Mouse (Mus musculus) liver, postnatal 0 days (tissue): ENCODE results near the gene Themis2.

Experiments
- CTCF ChIP-seq: sonication (generic); IDR thresholded peaks from 2 replicates; pipeline ENCODE4 v1.5.1; 2016; ENCODE audit warnings: antibody characterized with exemption, low read depth
- EP300 ChIP-seq: IDR thresholded peaks from 2 replicates; pipeline ENCODE4 v1.6.1; 2016; ENCODE audit warnings: antibody characterized with exemption, low read depth, mild to moderate bottlenecking

DNA sequence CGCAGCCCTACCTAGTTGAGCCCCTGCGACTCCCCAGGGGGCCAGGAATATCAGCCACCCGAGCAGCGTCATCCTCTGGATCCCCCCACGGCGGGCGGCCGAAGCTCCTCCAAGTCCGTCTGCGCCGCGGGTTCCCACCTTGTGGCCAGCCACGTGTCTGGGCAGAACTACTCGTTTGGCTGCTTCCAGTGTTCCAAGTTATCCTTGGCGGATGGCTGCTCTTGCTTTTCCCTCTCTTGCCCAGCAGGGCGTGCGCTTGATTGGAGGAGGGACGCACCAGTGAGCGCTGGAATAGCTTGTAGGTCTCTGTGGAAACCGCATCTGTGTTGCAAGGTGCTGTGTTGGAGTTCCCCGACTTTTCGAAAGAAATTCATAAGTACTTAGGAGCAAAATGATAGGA, 39.2 kb downstream of the Themis2 start, which contains the start of gene Smpdl3b:
- TF ChIP-seq CTCF (peak; percentile 59), EP300 (no peak)
